Mouse (Mus musculus) embryo, embryonic 10.5 days (tissue): ENCODE data around the gene Pnpla8.
"Not testable (repeated sequence)": the region's sequence is repeated elsewhere in the genome, so short reads cannot be mapped to it uniquely, and the experiment has no call there.

ENCODE experiments used
- DNase-seq: peaks from one replicate; pipeline ENCODE4 v3.0.0-alpha.2; 2015; ENCODE audit warnings: low spot score

Gene Pnpla8

DNA sequence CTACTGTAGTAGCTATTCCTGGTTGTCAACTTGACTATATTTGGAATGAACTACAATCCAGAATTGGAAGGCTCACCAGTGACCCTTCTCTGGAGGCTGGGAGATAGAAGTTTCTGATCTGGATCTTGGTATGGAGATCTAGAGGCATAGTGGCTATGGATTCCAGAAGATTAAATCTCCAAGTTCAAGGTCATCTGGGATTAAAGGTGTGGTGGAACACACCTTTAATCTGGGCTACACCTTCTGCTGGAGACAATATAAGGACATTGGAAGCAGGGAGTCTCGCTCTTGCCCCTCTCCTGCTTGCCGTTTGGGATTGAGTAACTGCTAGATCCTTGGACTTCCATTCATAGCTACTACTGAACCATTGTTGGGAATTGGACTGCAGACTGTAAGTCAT, at the start of gene Pnpla8:
Gene Pnpla8, plus strand, starts transcription at position 301 of the 400 bp plus-strand sequence.
- DNase-seq, result not testable (repeated sequence)

DNA sequence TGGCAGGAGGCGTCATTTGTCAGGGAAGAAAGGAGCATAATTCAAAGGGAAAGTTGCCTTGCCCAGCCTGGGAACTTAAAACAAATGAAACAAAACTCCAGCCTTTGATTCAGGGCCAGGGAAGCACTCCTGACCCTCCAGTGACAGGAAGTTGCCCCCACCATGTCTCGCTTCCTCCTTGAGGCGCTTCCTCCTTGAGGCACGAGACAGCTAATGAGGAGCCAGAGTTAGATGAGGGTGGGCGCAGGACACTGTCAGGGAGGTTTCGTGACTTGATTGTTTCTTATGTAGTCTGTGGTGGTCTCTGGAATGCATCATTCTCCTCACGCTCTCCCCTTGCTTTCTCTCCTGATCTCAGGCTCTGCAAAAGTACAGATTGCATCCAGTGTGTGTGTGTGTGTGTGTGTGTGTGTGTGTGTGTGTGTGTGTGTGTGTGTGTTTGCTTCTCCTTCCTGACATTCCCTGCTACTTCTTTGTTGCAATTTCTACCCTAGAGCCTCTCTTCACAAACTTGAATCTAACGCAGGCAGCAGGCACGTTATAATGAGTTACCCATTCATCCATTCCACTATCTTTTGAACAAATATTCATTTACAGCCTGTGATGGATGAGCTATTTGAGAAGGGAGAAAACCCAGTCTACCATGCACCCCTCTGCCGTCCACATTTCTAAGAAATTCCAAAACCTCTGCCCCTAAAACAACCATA, 44.7 kb upstream of the Pnpla8 start:
- peak; percentile 29 for DNase-seq

DNA sequence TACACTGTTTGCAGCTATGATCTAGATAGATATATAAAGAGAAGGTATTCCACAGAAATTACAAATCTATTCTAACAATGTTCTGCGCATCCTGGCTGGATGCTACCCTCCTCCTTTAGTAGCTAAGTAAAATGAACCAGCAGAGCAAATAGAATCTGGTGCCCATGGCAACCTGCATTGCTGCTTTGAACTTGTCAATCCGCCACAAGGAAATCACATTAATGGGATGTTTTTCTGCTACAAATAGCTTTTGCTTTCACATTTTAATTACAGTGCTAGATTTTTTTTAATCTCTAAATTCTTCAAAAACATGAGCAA, 44.2 kb upstream of the Pnpla8 start:
- peak; percentile 22 for DNase-seq

DNA sequence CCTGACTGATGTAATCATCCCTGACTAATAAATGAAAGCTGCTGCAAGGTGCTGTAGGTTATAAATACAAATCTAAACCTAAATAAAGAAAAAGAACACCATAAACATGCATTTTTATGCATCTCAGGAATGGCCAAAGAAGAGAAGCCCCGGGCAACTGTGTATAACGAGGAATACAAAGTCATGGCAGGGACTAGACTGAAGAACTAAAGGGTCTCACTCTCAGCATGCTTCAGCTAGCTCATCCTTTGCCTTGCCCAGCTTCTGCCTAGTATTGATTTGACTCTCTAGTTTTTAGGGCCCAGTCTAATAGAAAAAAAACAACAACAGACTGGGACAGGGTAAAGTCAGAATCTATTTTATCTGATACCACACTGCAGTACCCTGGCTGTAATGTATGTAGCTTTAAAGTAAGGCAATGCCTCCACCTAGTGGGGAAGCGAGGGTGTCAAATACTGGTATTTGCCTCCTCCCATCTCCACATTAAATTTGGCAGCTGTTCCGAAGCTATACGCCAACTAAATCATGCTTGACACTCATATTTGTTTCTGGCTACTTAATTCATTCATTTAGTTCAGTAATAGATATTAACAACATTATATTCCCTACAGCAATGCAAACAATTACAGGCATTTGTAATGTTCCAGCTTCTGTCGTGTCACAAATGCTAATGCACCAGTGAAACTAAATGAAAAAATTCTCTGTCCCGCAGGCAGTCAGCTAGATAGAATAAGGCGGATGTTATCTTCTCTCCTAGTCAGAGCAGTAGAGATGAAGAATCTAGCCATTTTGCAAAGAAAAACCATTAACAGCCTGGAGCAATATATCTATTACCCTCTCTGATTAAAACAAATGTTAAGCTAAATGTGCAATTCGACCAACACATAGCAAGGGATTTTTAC, 39.8 kb upstream of the Pnpla8 start:
- peak; percentile 76 for DNase-seq

DNA sequence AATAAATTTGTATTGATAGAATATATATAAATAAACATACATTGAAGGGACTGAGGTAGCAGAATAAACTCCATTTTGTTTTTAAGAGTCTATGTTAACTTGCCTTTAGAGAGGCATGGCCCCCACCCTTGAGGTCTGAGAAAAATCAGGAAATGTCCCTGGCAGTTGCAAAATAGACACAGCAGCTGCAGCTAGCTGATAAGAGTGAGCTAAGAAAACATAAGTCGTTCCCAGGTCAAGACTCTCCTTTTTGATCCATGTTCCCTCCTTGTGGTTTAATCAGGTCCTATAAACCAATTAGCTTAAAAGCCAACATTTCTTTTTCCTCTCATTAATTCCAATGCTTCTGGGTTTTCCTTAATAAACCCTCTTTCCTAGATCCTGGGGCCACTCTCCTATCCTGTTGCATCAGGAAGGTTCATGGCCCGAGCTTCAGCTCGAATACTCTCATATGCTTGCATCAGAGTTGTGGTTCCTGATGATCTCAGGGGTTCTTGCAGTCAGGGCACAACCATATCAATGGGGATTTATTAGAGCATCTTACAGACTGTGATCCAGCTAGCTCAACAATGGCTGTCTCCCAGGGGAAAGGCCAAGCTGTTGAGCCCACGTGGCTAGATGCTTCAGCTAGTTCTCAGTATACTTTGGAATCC, 23.2 kb upstream of the Pnpla8 start:
- DNase-seq, result peak; percentile 17

DNA sequence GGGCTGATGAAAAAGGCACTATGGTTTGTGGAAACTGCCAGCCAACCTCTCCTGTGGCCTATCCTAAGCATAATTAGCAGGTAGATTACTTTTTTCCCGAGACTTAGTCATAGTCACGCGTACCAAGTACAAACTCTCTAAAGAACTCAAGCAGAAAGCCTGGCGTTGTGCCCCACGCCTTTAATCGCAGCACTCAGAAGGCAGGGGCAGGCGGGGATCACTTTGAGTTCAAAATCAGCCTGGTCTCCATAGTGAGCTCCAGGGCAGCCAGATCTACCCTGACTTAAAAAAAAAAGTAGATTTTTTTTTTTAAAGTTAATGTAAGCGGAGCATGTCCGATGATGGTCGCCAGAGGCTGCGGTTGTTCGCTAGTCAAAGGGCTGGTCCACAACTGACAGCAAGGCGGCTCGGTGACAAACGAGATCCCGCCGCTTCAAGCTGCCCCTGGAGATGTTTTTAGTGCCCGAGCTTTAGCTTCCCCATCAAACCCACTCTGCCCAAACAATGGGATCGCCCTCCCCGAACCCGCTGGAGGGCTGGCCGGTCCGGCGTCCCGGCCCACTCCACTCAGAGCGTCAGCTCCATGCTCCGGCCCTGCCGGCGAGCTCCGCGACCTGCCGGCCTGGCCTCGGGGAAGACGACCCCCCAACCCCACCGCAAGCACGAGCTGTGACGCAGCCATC, 11.9 kb upstream of the Pnpla8 start:
- peak; percentile 62 for DNase-seq

DNA sequence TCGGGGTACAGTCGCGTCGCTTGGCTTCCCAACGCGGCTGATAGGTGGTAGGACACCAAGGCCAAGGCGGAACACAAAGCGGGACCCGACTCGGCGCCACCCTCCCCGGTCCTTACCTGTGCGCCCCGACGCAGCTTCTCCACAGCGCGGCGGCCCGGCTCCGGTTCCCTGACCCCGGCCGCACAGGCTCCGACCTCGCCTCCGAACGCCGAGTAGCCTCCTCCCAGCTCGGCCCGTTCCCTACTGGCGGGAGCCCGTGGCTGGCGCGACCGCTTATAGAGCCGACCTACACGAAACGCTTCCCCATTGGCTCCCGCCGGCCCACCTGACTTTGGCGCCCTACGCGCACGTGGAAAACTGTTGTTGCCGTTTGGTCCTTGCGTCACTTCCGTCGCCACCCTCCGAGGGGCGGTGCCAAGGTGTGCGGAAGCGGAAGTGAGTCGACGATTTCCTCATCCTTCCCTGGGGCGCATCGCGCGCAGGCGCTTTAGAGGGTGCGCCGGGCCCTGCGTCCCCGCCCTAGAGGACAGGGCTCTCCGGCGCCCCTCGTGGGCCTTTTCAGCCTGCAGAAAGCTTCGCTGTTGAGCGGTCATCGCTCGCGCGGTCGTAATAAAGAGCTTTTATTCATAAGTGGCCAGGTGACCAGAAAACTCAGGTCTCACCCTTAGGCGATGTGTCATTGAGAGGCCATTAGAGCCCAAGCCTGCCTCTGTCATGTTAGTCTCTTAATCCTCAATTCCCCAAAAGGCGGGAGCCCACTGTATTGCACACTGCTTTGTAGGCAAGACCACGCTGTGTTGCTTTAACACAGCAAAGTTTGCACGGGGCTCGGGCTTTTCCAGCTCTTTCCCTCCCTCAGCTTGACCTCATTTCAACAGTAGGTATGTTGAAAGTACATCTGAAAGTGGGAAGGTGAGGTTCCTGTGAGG, 11.1 kb upstream of the Pnpla8 start, which contains the start of gene Dnajb9:
Gene Dnajb9, minus strand, starts transcription at position 503 of the 929 bp plus-strand sequence.
- DNase-seq, result peak; percentile 99

DNA sequence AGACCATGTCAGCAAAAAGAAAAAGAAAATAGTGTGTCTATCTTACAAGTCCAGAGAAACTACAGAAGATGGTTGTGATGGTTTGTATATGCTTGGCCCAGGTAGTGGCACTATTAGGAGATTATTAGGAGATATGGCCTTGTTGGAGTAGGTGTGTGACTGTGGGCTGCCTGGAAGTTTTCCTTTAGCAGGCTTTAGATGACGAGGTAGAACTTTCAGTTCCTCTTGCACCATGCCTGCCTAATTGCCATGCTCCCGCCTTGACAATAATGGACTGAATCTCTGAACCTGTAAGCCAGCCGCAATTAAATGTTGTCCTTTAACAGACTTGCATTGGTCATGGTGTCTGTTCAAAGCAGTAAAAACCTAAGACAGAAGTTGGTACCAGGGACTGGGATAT, 9.6 kb upstream of the Pnpla8 start:
- no peak for DNase-seq

DNA sequence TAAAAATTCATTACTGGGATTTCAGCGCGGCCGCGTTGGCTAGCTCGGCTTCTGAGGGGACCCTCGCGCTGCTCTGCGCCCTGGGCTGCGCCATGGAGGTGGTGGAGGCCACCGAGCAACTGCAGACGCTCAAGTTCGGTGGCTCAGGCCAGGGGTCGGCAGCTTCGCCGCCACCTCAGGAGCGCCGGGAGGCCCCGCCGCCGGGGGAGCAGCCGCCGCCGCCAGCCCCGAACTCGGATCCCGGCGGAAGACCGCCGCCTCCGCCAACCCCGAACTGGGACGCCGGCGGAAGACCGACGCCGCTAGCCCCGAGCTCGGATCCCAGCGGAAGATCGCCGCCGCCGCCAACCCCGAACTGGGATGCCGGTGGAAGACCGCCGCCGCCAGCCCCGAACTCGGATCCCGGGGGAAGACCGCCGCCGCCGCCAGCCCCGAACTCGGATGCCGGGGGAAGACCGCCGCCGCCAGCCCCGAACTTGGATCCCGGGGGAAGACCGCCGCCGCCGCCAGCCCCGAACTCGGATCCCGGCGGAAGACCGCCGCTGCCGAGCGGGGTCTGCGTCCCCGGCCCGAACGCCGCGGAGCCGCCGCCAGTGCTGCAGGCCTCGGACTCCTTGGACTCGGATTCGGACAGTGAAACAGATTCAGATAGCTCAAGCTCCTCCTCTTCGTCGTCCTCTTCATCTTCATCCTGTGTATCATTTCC, 634 bp downstream of the Pnpla8 start:
- peak; percentile 34 for DNase-seq

DNA sequence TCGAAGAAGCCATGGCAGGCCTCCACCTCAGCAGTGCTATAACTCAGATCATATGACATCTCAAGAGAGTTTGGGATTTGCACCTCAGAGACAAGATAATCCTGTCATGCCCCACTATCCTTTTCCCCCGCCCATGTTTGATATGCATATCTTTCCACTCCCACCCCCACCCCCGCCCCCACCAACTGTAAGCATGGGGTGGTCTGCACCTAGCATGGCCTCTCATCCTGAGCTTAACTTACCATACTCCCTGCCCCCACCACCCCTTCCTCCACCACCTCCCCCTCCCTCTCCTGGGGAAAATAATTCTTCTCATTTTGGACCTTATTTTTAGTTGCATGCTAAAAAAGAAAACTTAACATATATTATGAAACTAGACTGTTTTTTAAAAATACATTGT, 1.9 kb downstream of the Pnpla8 start:
- DNase-seq, result no peak

DNA sequence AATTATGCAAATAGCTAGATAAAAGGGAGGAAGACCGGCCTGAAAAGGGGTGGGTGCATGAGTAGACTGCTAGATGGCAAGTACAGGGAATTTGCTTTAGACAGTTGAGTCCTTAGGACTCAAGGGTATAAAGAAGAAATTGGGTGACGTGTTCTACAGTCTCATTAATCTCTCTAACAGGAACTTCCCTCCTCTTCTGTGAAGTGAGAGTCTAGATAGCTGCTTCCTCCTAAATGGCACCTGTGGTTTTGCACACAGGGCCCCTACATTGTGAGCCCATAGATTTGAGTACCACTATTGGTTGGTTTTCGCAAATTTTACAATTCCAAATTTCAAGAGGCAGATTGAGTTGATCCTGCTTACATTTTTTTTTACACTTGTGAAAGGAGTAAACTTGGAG, 3.5 kb downstream of the Pnpla8 start:
- DNase-seq, result no peak

DNA sequence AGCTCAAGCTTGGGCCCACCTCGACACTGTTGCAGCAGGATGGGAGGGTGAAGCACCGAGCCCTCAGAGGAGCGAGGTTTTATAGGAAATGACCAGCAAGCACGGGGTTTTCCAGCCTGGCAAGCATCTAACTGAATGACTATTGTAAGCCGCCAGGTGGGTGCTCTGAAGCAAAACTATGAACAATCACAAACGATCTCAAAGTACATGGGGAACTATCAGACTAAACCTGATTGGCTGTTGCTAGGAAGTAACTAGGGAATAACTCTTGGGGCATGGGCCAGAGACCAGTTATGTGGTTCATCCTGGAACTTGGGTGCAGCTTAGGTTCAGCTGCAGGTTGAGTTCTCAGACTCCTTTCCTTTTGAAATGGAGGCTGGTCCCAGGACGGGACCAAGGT, 19.9 kb downstream of the Pnpla8 start:
- DNase-seq, result no peak

DNA sequence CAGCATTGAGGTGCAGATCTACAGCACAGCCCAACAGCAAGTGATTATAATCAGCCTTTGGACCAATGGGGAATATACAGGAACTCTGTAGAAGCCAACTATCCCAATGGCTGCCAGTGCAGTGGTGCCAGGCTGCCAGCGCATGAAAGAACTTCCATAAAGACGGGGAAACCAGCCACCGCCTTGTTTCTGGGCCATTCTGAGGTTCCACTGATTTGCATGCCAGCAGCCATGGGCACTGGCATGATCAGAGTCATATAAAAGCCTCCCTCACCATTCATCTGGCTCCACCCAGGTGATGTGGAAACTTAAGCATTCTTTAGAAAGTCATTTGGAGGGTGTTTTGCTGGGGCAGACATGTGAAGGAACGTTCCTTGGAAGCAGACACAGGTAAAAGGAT, 21.2 kb downstream of the Pnpla8 start:
- no peak for DNase-seq

DNA sequence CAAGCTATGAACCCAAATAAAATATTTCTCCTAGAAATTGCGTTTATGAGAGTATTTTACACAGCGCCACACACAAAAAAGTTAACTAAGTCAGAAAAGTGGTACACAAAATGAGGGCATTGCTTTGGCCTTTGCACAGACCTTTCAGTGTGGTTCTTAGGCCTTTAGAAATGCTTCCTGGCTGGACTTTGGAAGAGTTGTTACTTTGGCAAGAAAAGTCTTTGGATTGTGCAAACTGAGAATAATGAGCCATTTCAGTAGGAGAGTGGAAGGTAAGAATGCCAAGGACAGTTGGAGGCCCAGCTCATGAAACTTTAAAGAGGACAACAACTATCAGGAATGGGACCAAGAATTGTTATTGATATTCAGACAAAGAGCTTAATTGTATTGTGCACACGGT, 24.6 kb downstream of the Pnpla8 start:
- no peak for DNase-seq

DNA sequence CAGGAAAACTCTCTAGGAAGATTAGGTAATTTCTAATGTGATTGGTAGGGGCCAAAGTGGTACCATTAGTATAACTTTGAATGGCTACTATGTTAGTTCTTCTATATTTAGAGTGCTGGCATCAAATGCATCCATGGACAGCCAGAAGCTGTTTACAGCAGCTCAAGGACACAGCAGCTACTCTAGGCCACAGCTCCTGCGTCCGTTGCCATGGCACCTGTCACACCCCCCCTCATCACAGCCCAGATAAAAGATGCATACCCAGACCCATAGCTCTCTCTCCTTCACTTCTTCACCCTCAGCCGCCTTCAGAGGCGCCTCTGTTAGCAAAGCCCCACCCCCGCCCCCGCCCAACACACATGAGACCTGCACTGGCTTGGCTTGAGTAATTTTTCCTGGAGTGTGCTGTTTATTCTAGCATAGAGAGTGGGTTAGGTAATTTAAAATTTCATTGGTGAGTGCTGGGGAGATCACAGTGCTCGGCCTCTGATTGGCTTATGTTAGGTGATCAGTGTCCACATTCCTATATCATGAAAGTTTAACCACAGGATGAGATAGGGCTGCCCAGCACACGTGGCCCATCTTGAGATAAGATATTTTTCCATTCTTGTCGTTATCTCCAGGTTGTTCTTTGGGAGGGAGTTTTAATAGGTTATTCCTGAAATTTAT, 27.3 kb downstream of the Pnpla8 start:
- no peak for DNase-seq

DNA sequence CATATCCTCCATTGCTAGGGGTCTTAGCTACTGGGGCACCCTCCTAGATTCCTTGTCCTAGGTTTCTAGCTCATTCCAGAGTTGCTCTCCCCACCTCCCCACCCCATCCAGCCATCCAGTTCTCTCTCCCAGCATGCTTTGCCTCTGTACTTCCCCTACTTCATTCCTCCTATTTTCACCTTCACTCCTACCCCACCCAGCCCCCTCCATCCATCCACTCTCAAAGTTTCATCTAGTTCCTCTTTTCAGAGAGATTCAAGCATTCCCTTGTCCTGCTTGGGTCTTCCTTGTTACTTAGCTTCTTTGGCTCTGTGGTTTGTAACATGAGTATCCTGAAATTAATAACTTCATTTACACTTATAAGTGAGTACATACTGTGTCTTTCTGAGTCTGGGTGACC, 41.4 kb downstream of the Pnpla8 start:
- no peak for DNase-seq

DNA sequence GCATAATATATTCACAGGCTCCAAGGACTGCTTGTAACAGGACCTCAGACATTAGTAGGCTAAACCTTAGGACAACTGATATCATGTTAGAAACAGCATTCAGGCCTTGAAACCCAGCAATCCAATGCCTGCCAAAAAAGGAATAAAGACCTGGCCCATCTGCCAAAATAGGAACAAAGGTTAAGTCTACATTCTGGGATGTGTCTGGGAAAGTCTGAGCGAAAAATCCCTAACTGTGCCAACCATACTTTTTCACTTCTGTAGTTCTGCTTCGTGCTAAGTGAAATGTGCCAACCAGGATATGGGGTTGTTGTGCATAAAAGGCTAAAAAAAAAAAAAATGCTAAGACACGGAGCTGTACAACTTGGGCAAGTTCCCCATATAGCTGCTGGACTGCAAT, 44.5 kb downstream of the Pnpla8 start:
- no peak for DNase-seq

DNA sequence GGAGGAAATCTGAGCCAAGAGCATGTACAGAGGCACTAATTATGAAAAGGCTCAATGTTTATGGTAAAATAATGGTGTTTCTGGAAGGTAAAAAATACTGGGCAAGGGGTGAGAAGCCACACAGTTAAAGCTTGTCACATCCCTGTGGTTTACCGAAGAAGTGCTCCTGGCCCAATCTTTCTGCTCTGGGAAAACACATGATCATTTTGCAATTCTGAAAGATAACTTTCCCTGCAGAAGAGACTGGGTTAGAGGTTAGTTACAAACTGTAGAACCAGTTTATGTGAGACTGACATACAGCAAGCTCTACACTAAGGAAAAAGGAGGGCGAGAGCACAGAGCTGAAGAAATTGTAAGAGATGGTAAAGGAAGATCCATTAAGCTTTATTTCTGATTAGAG, 46.0 kb downstream of the Pnpla8 start:
- no peak for DNase-seq

DNA sequence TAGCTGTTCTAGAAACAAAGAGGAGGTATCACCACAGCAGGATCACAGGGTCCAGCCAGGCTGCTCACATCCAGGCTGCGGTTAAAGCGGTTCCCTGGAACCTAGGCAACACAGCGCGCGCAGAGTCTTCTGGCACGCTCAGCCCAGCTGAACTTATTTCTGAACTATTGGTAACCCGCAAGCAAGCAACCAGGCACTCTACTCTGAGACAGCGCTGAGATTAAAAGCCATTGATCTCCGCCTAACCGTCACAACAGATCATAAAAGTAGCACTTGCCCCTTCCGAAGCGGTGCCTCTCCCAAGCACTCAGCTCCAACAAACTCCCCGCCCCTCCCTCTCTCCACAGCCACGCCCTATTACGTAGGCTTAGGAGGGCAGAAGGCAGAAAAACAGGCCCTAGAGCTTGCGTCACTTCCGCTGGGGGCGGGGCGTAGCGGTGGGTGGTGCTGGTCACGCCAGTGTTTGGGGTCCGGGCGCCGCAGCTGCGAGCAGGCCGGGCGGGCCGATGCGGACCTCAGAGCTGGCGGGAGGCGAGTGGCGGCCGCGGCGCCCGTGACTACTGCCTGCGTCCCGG, 47.6 kb downstream of the Pnpla8 start:
- DNase-seq, result peak; percentile 100
